Mouse (Mus musculus): ENCODE data around the gene Sec23b.

- TF ChIP-seq POLR2A (IDR thresholded peaks at IDR 0.05; ENCODE audit: insufficient read depth, low read depth, low read length) (peak; percentile 64), CTCF (IDR thresholded peaks at IDR 0.05) (peak; percentile 97; the same call in 1 of the 2 replicates), EP300 (IDR thresholded peaks at IDR 0.05; ENCODE audit: insufficient read depth, low read depth, low read length) (no peak)
These were observed 44.0 kb downstream of the Sec23b start, which contains the start of gene Dtd1 for GRCm38 (mm10) chr2:144599831-144600687.

Measured in heart, adult 2 months (tissue).